Mouse (Mus musculus) ES-Bruce4 (cell line): ENCODE measurements around the gene Hsd17b11. TPM values are rescaled to one million over a fixed set of nuclear protein-coding genes. Genes with fewer than 3 reads are reported as not detected.
"Not testable (repeated sequence)": the region's sequence is repeated elsewhere in the genome, so short reads cannot be mapped to it uniquely, and the experiment has no call there.

ENCODE experiments used
- H3K27ac ChIP-seq: 2 replicates; pipeline ENCODE4 v1.5.1; 2012; ENCODE audit warnings: low read length, inconsistent platforms; ENCODE audit not compliant: insufficient read depth
- H3K27me3 ChIP-seq: 2 replicates; pipeline ENCODE4 v1.6.1; 2012; ENCODE audit warnings: mild to moderate bottlenecking, low read length, inconsistent platforms; ENCODE audit not compliant: control insufficient read depth, poor library complexity, insufficient read depth, severe bottlenecking
- H3K36me3 ChIP-seq: 2 replicates; pipeline ENCODE4 v1.6.1; 2012; ENCODE audit warnings: inconsistent platforms, mild to moderate bottlenecking, low read length, moderate library complexity; ENCODE audit not compliant: control insufficient read depth, poor library complexity, insufficient read depth, severe bottlenecking
- H3K4me1 ChIP-seq: one replicate; pipeline ENCODE4 v1.8.1; 2011; ENCODE audit warnings: low read length; ENCODE audit not compliant: control insufficient read depth, insufficient read depth
- H3K4me3 ChIP-seq: 2 replicates; pipeline ENCODE4 v1.5.1; 2011; ENCODE audit warnings: low read depth, mild to moderate bottlenecking, low read length
- H3K9ac ChIP-seq: 2 replicates; pipeline ENCODE4 v1.6.1; 2012; ENCODE audit warnings: low read depth, mild to moderate bottlenecking, inconsistent platforms; ENCODE audit not compliant: poor library complexity, severe bottlenecking
- H3K9me3 ChIP-seq: replicated peaks from 2 replicates; pipeline ENCODE4 v1.6.1; 2012; ENCODE audit warnings: mild to moderate bottlenecking, low read length, inconsistent platforms; ENCODE audit not compliant: control insufficient read depth, poor library complexity, insufficient read depth, severe bottlenecking
- CTCF ChIP-seq: IDR thresholded peaks from one replicate; pipeline ENCODE4 v1.8.1; 2011; ENCODE audit warnings: low read depth, low read length
- EP300 ChIP-seq: IDR thresholded peaks from 2 replicates; pipeline ENCODE4 v1.6.1; 2011; ENCODE audit warnings: low read depth, low read length; ENCODE audit not compliant: insufficient read depth
- POLR2A ChIP-seq: IDR thresholded peaks from one replicate; pipeline ENCODE4 v1.8.1; 2011; ENCODE audit warnings: low read length; ENCODE audit not compliant: insufficient read depth
- polyA plus RNA-seq: library from polyadenylated mRNA; stranded (reverse); fragments of >200 nt; gene quantifications from 2 replicates; pipeline ENCODE4 v1.2.4, GENCODE M21; 2011; ENCODE audit warnings: low read depth; ENCODE audit not compliant: missing spikeins, insufficient read depth, insufficient read length

Hsd17b11 gene
- polyA plus RNA-seq, 1 experiment = 25.3 TPM

- no peaks in the 10 kb centered on the region for H3K36me3 ChIP-seq
- peak overlapping the region; percentile 38; the same call in 1 of the 2 replicates for H3K27ac ChIP-seq
- no peaks in the 10 kb centered on the region for H3K9me3 ChIP-seq
- H3K4me1 ChIP-seq = peaks cover 4% of the 10 kb centered on the region
- no peak for TF ChIP-seq POLR2A
- TF ChIP-seq CTCF = no peak
- no peak for TF ChIP-seq EP300
- H3K4me3 ChIP-seq = no peak overlapping the region
- no peak overlapping the region for H3K9ac ChIP-seq
- H3K27me3 ChIP-seq = no peaks in the 10 kb centered on the region
Measured at GRCm38 (mm10) chr5:104025245-104025854, 3.6 kb upstream of the Hsd17b11 start.

GRCm38 (mm10) chr5:104024762-104025161 lies 3.0 kb upstream of the Hsd17b11 start:
- Histone ChIP-seq H3K27ac (0 out of 2 replicates have a peak overlapping the region, but pooled peaks have one; percentile 7), H3K4me1 (peaks cover 4% of the 10 kb centered on the region), H3K4me3 (no peak overlapping the region), H3K36me3 (no peaks in the 10 kb centered on the region), H3K27me3 (no peaks in the 10 kb centered on the region), H3K9me3 (no peaks in the 10 kb centered on the region), H3K9ac (no peak overlapping the region)
- TF ChIP-seq EP300 = no peak
- no peak for TF ChIP-seq CTCF
- TF ChIP-seq POLR2A = no peak

- not testable (repeated sequence) for H3K27ac ChIP-seq, H3K9ac ChIP-seq, H3K4me3 ChIP-seq, H3K4me1 ChIP-seq, H3K9me3 ChIP-seq, H3K36me3 ChIP-seq, H3K27me3 ChIP-seq
Measured at GRCm38 (mm10) chr5:104024193-104024592, 2.5 kb upstream of the Hsd17b11 start.

- Histone ChIP-seq H3K27me3 (no peaks in the 10 kb centered on the region), H3K4me1 (peaks cover 6% of the 10 kb centered on the region), H3K4me3 (no peak overlapping the region), H3K27ac (peak overlapping the region; percentile 79), H3K9ac (peak overlapping the region; percentile 11; the same call in 1 of the 2 replicates), H3K9me3 (no peaks in the 10 kb centered on the region), H3K36me3 (no peaks in the 10 kb centered on the region)
- TF ChIP-seq CTCF (no peak), EP300 (no peak), POLR2A (no peak)
Measured at GRCm38 (mm10) chr5:104023289-104024020, 1.7 kb upstream of the Hsd17b11 start.

GRCm38 (mm10) chr5:104022558-104022957 lies 839 bp upstream of the Hsd17b11 start:
- Histone ChIP-seq H3K9me3 (no peaks in the 10 kb centered on the region), H3K27ac (peak overlapping the region; percentile 93), H3K4me3 (no peak overlapping the region), H3K4me1 (peaks cover 6% of the 10 kb centered on the region), H3K36me3 (no peaks in the 10 kb centered on the region), H3K9ac (0 out of 2 replicates have a peak overlapping the region, but pooled peaks have one; percentile 31), H3K27me3 (no peaks in the 10 kb centered on the region)
- TF ChIP-seq CTCF (no peak), EP300 (no peak), POLR2A (no peak)

GRCm38 (mm10) chr5:104011419-104011818 lies 10.3 kb downstream of the Hsd17b11 start:
- no peaks in the 10 kb centered on the region; the same call in none of the 2 replicates for H3K36me3 ChIP-seq
- TF ChIP-seq POLR2A (no peak), EP300 (no peak), CTCF (no peak)
- no peak overlapping the region for H3K27ac ChIP-seq
- H3K4me3 ChIP-seq = no peak overlapping the region
- H3K9me3 ChIP-seq = no peaks in the 10 kb centered on the region
- H3K27me3 ChIP-seq = no peaks in the 10 kb centered on the region
- H3K4me1 ChIP-seq = no peaks in the 10 kb centered on the region
- no peak overlapping the region for H3K9ac ChIP-seq
